Mouse (Mus musculus) macrophage (primary cell): Measurements from ENCODE around the gene Sft2d2. TPM values are rescaled to one million over a fixed set of nuclear protein-coding genes. Genes with fewer than 3 reads are reported as not detected.
A peak's percentile ranks its signal among the peaks of the same experiment; 100 is the strongest.

Experiments used
- H3K27ac ChIP-seq: fragments of 350-480 bp; formaldehyde crosslinking; 2 replicates; pipeline ENCODE4 v1.9.0; 2021
- H3K36me3 ChIP-seq: fragments of 350-480 bp; formaldehyde crosslinking; 2 replicates; pipeline ENCODE4 v1.9.0; 2021; ENCODE audit errors: inconsistent target
- H3K4me3 ChIP-seq: fragments of 350-480 bp; formaldehyde crosslinking; 2 replicates; pipeline ENCODE4 v1.9.0; 2021; ENCODE audit errors: inconsistent target
- H3K79me2 ChIP-seq: fragments of 350-480 bp; formaldehyde crosslinking; 2 replicates; pipeline ENCODE4 v1.9.0; 2021; ENCODE audit errors: inconsistent target
- WGBS: methylation state at CpG from one replicate; pipeline ENCODE4 v1.1.7; 2026; ENCODE audit warnings: inconsistent platforms; ENCODE audit not compliant: missing documents; 5-methylcytosine and 5-hydroxymethylcytosine counted together
- polyA plus RNA-seq: library from polyadenylated mRNA; stranded (reverse); fragments of 250-400 nt; gene quantifications from 3 replicates; pipeline ENCODE4 v1.2.4, GENCODE M21; 2018; ENCODE audit warnings: inconsistent platforms

Sft2d2 gene
- polyA plus RNA-seq, 1 experiment from 2014 or later, result 35.7 TPM

- no peaks in the 10 kb centered on the region for H3K36me3 ChIP-seq
- no peak overlapping the region for H3K4me3 ChIP-seq
- H3K79me2 ChIP-seq, result no peaks in the 10 kb centered on the region
- no peak overlapping the region for H3K27ac ChIP-seq
- 92% methylated on average over 1 of the region's 1 CpGs for WGBS
Observed at GRCm38 (mm10) chr1:165198951-165199350, 4.7 kb upstream of the Sft2d2 start.

DNA sequence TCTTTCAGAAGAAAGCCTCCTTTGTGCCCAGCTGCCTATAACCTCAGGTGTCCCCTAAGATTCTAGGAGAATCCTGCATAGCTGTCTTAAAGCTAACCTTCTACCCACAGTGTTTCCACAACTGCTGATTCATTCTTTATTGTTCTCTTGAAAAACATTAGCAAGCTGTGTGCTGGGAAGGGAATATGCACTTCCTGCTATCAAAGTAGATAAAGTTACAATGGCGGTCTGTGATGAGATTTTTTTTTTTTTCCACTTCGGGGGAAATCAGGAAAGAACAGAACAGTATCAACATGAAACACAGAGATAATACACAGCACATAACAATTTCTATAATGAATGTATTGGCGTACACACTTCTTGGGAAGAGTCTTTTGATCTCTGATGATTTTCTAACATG lies 3.6 kb upstream of the Sft2d2 start:
- WGBS, result 30% methylated on average over 3 of the region's 3 CpGs
- H3K36me3 ChIP-seq, result no peaks in the 10 kb centered on the region
- no peak overlapping the region for H3K27ac ChIP-seq
- no peak overlapping the region for H3K4me3 ChIP-seq
- peaks cover 4% of the 10 kb centered on the region for H3K79me2 ChIP-seq

DNA sequence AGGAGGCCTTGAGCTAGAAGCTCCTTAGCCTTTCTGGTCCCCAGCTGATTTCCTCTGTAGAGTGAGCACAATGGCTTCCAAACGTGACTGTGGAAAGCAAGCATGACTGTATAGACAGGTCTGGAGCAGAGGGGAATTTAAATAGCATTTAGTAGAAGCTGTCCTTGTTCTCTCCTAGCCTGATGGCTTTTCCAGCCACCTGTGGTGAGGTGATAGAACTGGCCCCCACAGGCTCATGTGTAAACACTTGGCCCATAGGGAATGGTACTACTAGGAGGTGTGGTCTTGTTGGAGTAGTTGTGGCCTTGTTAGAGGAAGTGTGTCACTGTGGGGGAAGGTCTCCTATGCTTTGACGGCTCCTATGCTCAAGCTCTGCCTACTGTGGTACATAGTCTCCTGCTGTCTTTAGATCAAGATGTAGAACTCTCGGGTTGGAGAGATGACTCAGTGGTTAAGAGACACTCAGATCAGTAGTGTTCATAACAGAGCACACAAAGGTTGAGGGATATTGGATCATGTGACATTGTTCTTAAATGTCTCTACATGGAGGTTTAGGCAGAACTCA lies 1.2 kb upstream of the Sft2d2 start:
- peak overlapping the region; percentile 21; the same call in 1 of the 2 replicates for H3K27ac ChIP-seq
- H3K36me3 ChIP-seq, result no peaks in the 10 kb centered on the region
- peaks cover 28% of the 10 kb centered on the region for H3K79me2 ChIP-seq
- 58% methylated on average over 3 of the region's 3 CpGs for WGBS
- H3K4me3 ChIP-seq, result no peak overlapping the region

GRCm38 (mm10) chr1:165194662-165195013 lies 400 bp upstream of the Sft2d2 start:
- Histone ChIP-seq H3K4me3 (peak overlapping the region; percentile 40), H3K36me3 (no peaks in the 10 kb centered on the region), H3K27ac (peak overlapping the region; percentile 21), H3K79me2 (peaks cover 36% of the 10 kb centered on the region)
- 6% methylated on average over 5 of the region's 5 CpGs for WGBS

GRCm38 (mm10) chr1:165193426-165193825 lies 812 bp downstream of the Sft2d2 start:
- peak overlapping the region; percentile 55 for H3K4me3 ChIP-seq
- peaks cover 48% of the 10 kb centered on the region for H3K79me2 ChIP-seq
- H3K36me3 ChIP-seq, result no peaks in the 10 kb centered on the region
- WGBS, result 2% methylated on average over 7 of the region's 7 CpGs
- peak overlapping the region; percentile 73 for H3K27ac ChIP-seq

- 9% methylated on average over 10 of the region's 10 CpGs for WGBS
- Histone ChIP-seq H3K27ac (peak overlapping the region; percentile 73), H3K79me2 (peaks cover 54% of the 10 kb centered on the region), H3K4me3 (peak overlapping the region; percentile 55), H3K36me3 (no peaks in the 10 kb centered on the region)
Observed at GRCm38 (mm10) chr1:165192714-165193264, 1.4 kb downstream of the Sft2d2 start.

DNA sequence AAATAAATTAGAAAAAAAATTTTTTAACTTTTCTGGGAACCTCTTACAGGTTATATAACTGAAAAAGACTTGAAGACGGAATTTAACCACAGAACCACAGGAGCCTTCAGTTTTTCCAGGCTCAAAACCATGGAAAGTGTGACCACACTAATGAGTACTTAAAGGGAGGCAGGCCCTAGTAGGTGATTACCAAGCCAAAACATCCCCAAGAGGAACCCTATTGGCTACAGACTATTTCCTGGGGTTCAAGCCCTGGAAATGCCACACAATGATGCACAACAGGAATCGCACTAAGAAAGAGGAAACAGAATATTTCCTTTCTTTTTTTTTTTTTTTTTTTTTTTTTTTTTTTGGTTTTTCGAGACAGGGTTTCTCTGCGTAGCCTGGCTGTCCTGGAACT lies 2.1 kb downstream of the Sft2d2 start:
- WGBS, result 29% methylated on average over 3 of the region's 4 CpGs
- Histone ChIP-seq H3K4me3 (peak overlapping the region; percentile 55; the same call in 1 of the 2 replicates), H3K79me2 (peaks cover 60% of the 10 kb centered on the region), H3K27ac (peak overlapping the region; percentile 73), H3K36me3 (no peaks in the 10 kb centered on the region)

DNA sequence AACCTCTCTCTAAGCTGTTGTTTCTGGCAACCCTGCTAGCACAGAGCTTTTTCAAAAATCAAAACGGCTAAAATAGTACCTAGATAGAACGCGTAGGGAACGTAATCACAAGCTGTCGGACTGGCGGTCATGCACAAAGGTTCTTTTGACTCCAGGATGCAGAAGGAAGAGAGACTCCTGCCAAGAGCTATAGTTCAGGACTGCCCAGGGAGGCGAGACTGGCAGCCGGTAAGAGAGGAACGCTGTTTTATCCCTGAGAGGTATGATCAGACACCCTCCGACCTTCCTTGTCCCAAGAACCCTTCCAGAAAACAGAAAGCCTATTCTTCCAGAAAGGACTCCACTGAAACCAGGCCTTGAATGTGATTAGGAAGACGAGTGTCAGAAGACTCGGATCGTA lies 2.6 kb downstream of the Sft2d2 start:
- 76% methylated on average over 13 of the region's 13 CpGs for WGBS
- Histone ChIP-seq H3K36me3 (0 out of 2 replicates have a peak, but pooled peaks cover 2% of the 10 kb centered on the region), H3K79me2 (peaks cover 65% of the 10 kb centered on the region), H3K27ac (no peak overlapping the region), H3K4me3 (no peak overlapping the region)

- H3K79me2 ChIP-seq, result peaks cover 74% of the 10 kb centered on the region
- WGBS, result 97% methylated on average over 10 of the region's 10 CpGs
- no peak overlapping the region for H3K27ac ChIP-seq
Observed at GRCm38 (mm10) chr1:165190571-165191273, 3.5 kb downstream of the Sft2d2 start.

GRCm38 (mm10) chr1:165190068-165190467 lies 4.2 kb downstream of the Sft2d2 start:
- peaks cover 13% of the 10 kb centered on the region for H3K36me3 ChIP-seq
- H3K4me3 ChIP-seq, result no peak overlapping the region
- WGBS, result 92% methylated on average over 6 of the region's 6 CpGs
- H3K79me2 ChIP-seq, result peaks cover 81% of the 10 kb centered on the region
- H3K27ac ChIP-seq, result no peak overlapping the region

More at GRCm38 (mm10) chr1:165190571-165191273, 3.5 kb downstream of the Sft2d2 start:
- H3K36me3 ChIP-seq, result peaks cover 8% of the 10 kb centered on the region; the same call in 1 of the 2 replicates
- H3K4me3 ChIP-seq, result no peak overlapping the region

GRCm38 (mm10) chr1:165188806-165189580 lies 5.2 kb downstream of the Sft2d2 start:
- no peak overlapping the region for H3K27ac ChIP-seq
- H3K36me3 ChIP-seq, result peaks cover 24% of the 10 kb centered on the region
- H3K79me2 ChIP-seq, result peaks cover 86% of the 10 kb centered on the region
- WGBS, result 85% methylated on average over 10 of the region's 10 CpGs
- H3K4me3 ChIP-seq, result no peak overlapping the region

DNA sequence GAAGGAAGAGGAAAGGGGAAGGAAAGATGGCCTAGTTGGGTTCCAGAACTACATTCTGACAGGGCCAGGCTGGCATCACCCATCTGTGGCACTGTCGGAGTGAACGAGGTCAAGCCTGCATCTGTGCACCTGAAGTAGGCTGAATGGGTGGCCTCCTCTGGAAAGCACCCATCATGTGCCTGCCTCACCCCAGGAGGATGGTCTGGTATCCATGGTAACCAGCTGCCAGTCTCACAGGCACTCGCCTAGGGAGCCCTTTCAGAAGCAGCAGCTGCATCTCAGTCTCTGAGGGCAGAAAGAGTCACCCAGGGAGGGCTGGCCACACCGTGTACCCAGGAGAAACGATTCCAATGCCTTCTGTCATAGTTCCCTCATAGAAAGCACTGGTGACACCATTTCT lies 6.9 kb downstream of the Sft2d2 start:
- peaks cover 77% of the 10 kb centered on the region for H3K79me2 ChIP-seq
- WGBS, result 28% methylated on average over 5 of the region's 5 CpGs
- peaks cover 41% of the 10 kb centered on the region for H3K36me3 ChIP-seq
- H3K27ac ChIP-seq, result peak overlapping the region; percentile 67
- no peak overlapping the region for H3K4me3 ChIP-seq

GRCm38 (mm10) chr1:165186491-165186890 lies 7.7 kb downstream of the Sft2d2 start:
- over 99% methylated on average over 8 of the region's 12 CpGs for WGBS
- Histone ChIP-seq H3K4me3 (no peak overlapping the region), H3K27ac (peak overlapping the region; percentile 67), H3K36me3 (peaks cover 49% of the 10 kb centered on the region), H3K79me2 (peaks cover 68% of the 10 kb centered on the region)

GRCm38 (mm10) chr1:165185116-165185515 lies 9.1 kb downstream of the Sft2d2 start:
- H3K36me3 ChIP-seq, result peaks cover 56% of the 10 kb centered on the region
- H3K4me3 ChIP-seq, result no peak overlapping the region
- 79% methylated on average over 7 of the region's 7 CpGs for WGBS
- no peak overlapping the region for H3K27ac ChIP-seq
- peaks cover 55% of the 10 kb centered on the region for H3K79me2 ChIP-seq
